34 mouse cellular contexts compared by ENCODE assay signal in genomic region chr17:56559386-56559785, GRCm38 (mm10). TPM values are rescaled to one million over a fixed set of nuclear protein-coding genes. Genes with fewer than 3 reads are reported as not detected.
DNase-seq lines count a peak whose midpoint lies in the region; ATAC-seq and TF ChIP-seq lines count a peak whose summit lies in the region.
"Had no signal": no experiment of that assay in that cellular context is flagged by ENCODE, and none has a peak within 500 bp of the region (broad histone marks: within the 10 kb centered on the region; RNA-seq: fewer than 3 reads in every experiment).

No protein-coding gene starts in this region.

- no peak for DNase-seq in forebrain, postnatal 0 days
- DNase-seq in lung, postnatal 36 days, result peak; percentile 52
- no peak for DNase-seq in lung, postnatal 0 days (ENCODE audit: low spot score)
- peak; percentile 28 for DNase-seq in MEL (ENCODE audit: low read depth, low spot score)
- no peak for DNase-seq in heart, adult 8-10 months (ENCODE audit: low spot score)
- DNase-seq in thymus, postnatal 36 days, result no peak
- DNase-seq: cerebellum, adult 2 months; cerebellum, postnatal 36 days; embryo, embryonic 11 days; kidney, adult 9 months; kidney, postnatal 14 days; layer of hippocampus, postnatal 36 days; lung, postnatal 10 days; thymus, adult 18-20 months had no signal

- no peaks in the 10 kb centered on the region for H3K9me3 ChIP-seq in forebrain, embryonic 13.5 days (replicated peaks)
- H3K9me3 ChIP-seq in forebrain, postnatal 0 days (ENCODE audit: low read length), result no peaks in the 10 kb centered on the region
- no peaks in the 10 kb centered on the region for H3K9me3 ChIP-seq in lung, postnatal 0 days (ENCODE audit: low read length)
- H3K9me3 ChIP-seq in MEL (replicated peaks; ENCODE audit: insufficient read depth, low read length), result no peaks in the 10 kb centered on the region
- H3K9me3 ChIP-seq: embryonic facial prominence, embryonic 13.5 days; hindbrain, embryonic 15.5 days; intestine, embryonic 15.5 days; limb, embryonic 13.5 days; liver, embryonic 15.5 days; megakaryocyte, embryonic 14.5 days had no signal

- 78% methylated on average over 3 of the region's 3 CpGs for WGBS in forebrain, embryonic 13.5 days
- 72% methylated on average over 3 of the region's 3 CpGs for WGBS in forebrain, postnatal 0 days
- 62% methylated on average over 3 of the region's 3 CpGs for WGBS in lung, postnatal 0 days

- H3K27ac ChIP-seq in forebrain, embryonic 13.5 days, result peak overlapping the region; percentile 10; the same call in 1 of the 2 replicates
- no peak overlapping the region for H3K27ac ChIP-seq in forebrain, postnatal 0 days (ENCODE audit: low read depth, low read length)
- H3K27ac ChIP-seq in lung, postnatal 0 days (ENCODE audit: low read length), result no peak overlapping the region
- no peak overlapping the region for H3K27ac ChIP-seq in MEL (ENCODE audit: control insufficient read depth, low read depth, low read length)
- H3K27ac ChIP-seq: embryonic facial prominence, embryonic 13.5 days; heart, adult 2 months; hindbrain, embryonic 15.5 days; intestine, embryonic 15.5 days; limb, embryonic 13.5 days; liver, embryonic 15.5 days had no signal

- no peak overlapping the region for H3K9ac ChIP-seq in forebrain, embryonic 13.5 days
- no peak overlapping the region for H3K9ac ChIP-seq in forebrain, postnatal 0 days
- H3K9ac ChIP-seq in lung, postnatal 0 days (replicated peaks; ENCODE audit: low read depth), result no peak overlapping the region
- H3K9ac ChIP-seq in MEL (ENCODE audit: control insufficient read depth, low read depth, low read length, poor library complexity, severe bottlenecking), result no peak overlapping the region
- H3K9ac ChIP-seq: embryonic facial prominence, embryonic 13.5 days; hindbrain, embryonic 15.5 days; intestine, embryonic 15.5 days; limb, embryonic 13.5 days; liver, embryonic 15.5 days had no signal

- TF ChIP-seq EP300 in lung, postnatal 0 days (IDR thresholded peaks at IDR 0.05), result no peak
- no peak for TF ChIP-seq EP300 in MEL (IDR thresholded peaks at IDR 0.05; ENCODE audit: low read depth in 1 of 2, low read length in 2 of 2)

- H3K36me3 ChIP-seq in forebrain, embryonic 13.5 days (ENCODE audit: poor library complexity, severe bottlenecking), result peaks cover 35% of the 10 kb centered on the region
- peaks cover 35% of the 10 kb centered on the region for H3K36me3 ChIP-seq in forebrain, postnatal 0 days (ENCODE audit: insufficient read depth)
- H3K36me3 ChIP-seq in lung, postnatal 0 days (ENCODE audit: insufficient read depth, low read length), result peaks cover 28% of the 10 kb centered on the region; the same call in 1 of the 2 replicates
- H3K36me3 ChIP-seq in MEL (ENCODE audit: control insufficient read depth in 1 of 2, insufficient read depth in 2 of 2, low read length in 2 of 2), result peaks cover 0 to 11% of the 10 kb centered on the region in 2 experiments; a peak in 1 of 4 replicates

- no peak for TF ChIP-seq CTCF in forebrain, postnatal 0 days (IDR thresholded peaks at IDR 0.05; ENCODE audit: low read depth)
- no peak for TF ChIP-seq CTCF in lung, postnatal 0 days (IDR thresholded peaks at IDR 0.05)
- no peak for TF ChIP-seq CTCF in MEL (IDR thresholded peaks at IDR 0.05 in 2 of 3, conservative IDR thresholded peaks at IDR 0.05 in 1 of 3; ENCODE audit: control insufficient read depth in 1 of 3, insufficient read depth in 1 of 3, low read depth in 2 of 3, low read length in 3 of 3, poor library complexity in 1 of 3, severe bottlenecking in 1 of 3)

- H3K27me3 ChIP-seq in forebrain, embryonic 13.5 days, result no peaks in the 10 kb centered on the region
- H3K27me3 ChIP-seq in forebrain, postnatal 0 days (ENCODE audit: insufficient read depth, low read length), result no peaks in the 10 kb centered on the region
- no peaks in the 10 kb centered on the region for H3K27me3 ChIP-seq in lung, postnatal 0 days (replicated peaks; ENCODE audit: insufficient read depth, low read length)
- no peaks in the 10 kb centered on the region for H3K27me3 ChIP-seq in MEL (ENCODE audit: control insufficient read depth in 1 of 2, insufficient read depth in 2 of 2, low read length in 2 of 2)
- H3K27me3 ChIP-seq: embryonic facial prominence, embryonic 13.5 days; hindbrain, embryonic 15.5 days; intestine, embryonic 15.5 days; limb, embryonic 13.5 days; liver, embryonic 15.5 days had no signal

- no peak; the same call in 1 of the 2 replicates for ATAC-seq in forebrain, embryonic 13.5 days
- no peak for ATAC-seq in forebrain, postnatal 0 days
- ATAC-seq in lung, postnatal 0 days, result no peak
- ATAC-seq in megakaryocyte progenitor cell, adult 5-6 weeks (replicated peaks; ENCODE audit: poor library complexity), result peak; percentile 41
- ATAC-seq: intestine, embryonic 15.5 days had no signal

- no peaks in the 10 kb centered on the region for H3K79me2 ChIP-seq in MEL (ENCODE audit: control insufficient read depth, insufficient read depth, low read length, poor library complexity)

- H3K4me3 ChIP-seq in forebrain, embryonic 13.5 days, result no peak overlapping the region
- no peak overlapping the region for H3K4me3 ChIP-seq in forebrain, postnatal 0 days (ENCODE audit: low read depth, low read length)
- H3K4me3 ChIP-seq in lung, postnatal 0 days (ENCODE audit: low read depth, low read length), result no peak overlapping the region
- no peak overlapping the region for H3K4me3 ChIP-seq in MEL (ENCODE audit: control insufficient read depth in 1 of 2, insufficient read depth in 1 of 2, low read depth in 2 of 2, low read length in 2 of 2)
- H3K4me3 ChIP-seq: embryonic facial prominence, embryonic 13.5 days; erythroblast, embryonic 14.5 days; heart, adult 2 months; hindbrain, embryonic 15.5 days; intestine, embryonic 15.5 days; limb, embryonic 13.5 days; liver, embryonic 15.5 days; megakaryocyte, embryonic 14.5 days had no signal

- no peak for TF ChIP-seq RAD21 in MEL (IDR thresholded peaks at IDR 0.05; ENCODE audit: low read depth, low read length)

- no peaks in the 10 kb centered on the region for H3K4me1 ChIP-seq in forebrain, embryonic 13.5 days
- H3K4me1 ChIP-seq in forebrain, postnatal 0 days (ENCODE audit: insufficient read depth), result no peaks in the 10 kb centered on the region
- no peaks in the 10 kb centered on the region for H3K4me1 ChIP-seq in lung, postnatal 0 days (ENCODE audit: insufficient read depth, low read depth, low read length)
- H3K4me1 ChIP-seq in MEL (ENCODE audit: control insufficient read depth in 1 of 2, insufficient read depth in 2 of 2, low read length in 2 of 2), result no peaks in the 10 kb centered on the region
- H3K4me1 ChIP-seq: embryonic facial prominence, embryonic 13.5 days; hindbrain, embryonic 15.5 days; limb, embryonic 13.5 days had no signal

- TF ChIP-seq POLR2A in MEL (IDR thresholded peaks at IDR 0.05; ENCODE audit: control insufficient read depth in 1 of 2, insufficient read depth in 1 of 2, low read depth in 1 of 2, low read length in 2 of 2, poor library complexity in 1 of 2), result no peak

- H3K4me2 ChIP-seq in forebrain, embryonic 13.5 days, result no peak overlapping the region
- H3K4me2 ChIP-seq in forebrain, postnatal 0 days (ENCODE audit: low read depth), result no peak overlapping the region
- H3K4me2 ChIP-seq in lung, postnatal 0 days (replicated peaks; ENCODE audit: low read depth, low read length), result no peak overlapping the region
- H3K4me2 ChIP-seq: embryonic facial prominence, embryonic 13.5 days; hindbrain, embryonic 15.5 days; intestine, embryonic 15.5 days; limb, embryonic 13.5 days; liver, embryonic 15.5 days had no signal

RNA-seq across cellular contexts. Expression of gene Gm20219, which starts 5.2 kb away (rescaled TPM):
- polyA plus RNA-seq in forebrain, embryonic 13.5 days (2015; fragmentation: Nextera tagmentation; extraction: Ambion mirVana), result 1.2 and 1.7 TPM in 2 replicates
- 0.33 TPM in 1 of 2 replicates, not detected in the other for total RNA-seq in forebrain, postnatal 0 days (2014; rRNA removed)
- polyA plus RNA-seq in forebrain, postnatal 0 days (2015; fragmentation: Nextera tagmentation; extraction: Ambion mirVana), result 0.29 and 0.40 TPM in 2 replicates
- 3.5 and 3.8 TPM in 2 replicates for polyA plus RNA-seq in lung, postnatal 0 days (2015; fragmentation: Nextera tagmentation; extraction: Ambion mirVana)
- total RNA-seq in MEL (2012; rRNA removed), result 0.62 and 0.65 TPM in 2 replicates
- polyA plus RNA-seq in MEL (2012; ENCODE audit: insufficient read depth in 1 of 2, insufficient read length in 2 of 2, low read depth in 1 of 2, low replicate concordance in 2 of 2, missing spikeins in 1 of 2), result 1 to 10 TPM in 1 of 2 experiments, not detected in 1; 3.1 TPM
- 0.25 and 1.6 TPM in 2 replicates for total RNA-seq in megakaryocyte progenitor cell, adult 5-6 weeks (2015)
- 0.10 TPM in 1 of 2 replicates, not detected in the other for total RNA-seq in megakaryocyte progenitor cell, adult 5-6 weeks (2017)
- total RNA-seq in heart, adult 8-10 months (2022), result under 1 TPM in 3 of 4 experiments, not detected in 1; 0.20 to 0.28 (median 0.22) TPM

RNA-seq across cellular contexts. Expression of gene Safb2, which starts 25.0 kb away (rescaled TPM):
- 77.9 and 84.3 TPM in 2 replicates for polyA plus RNA-seq in forebrain, embryonic 13.5 days (2015; fragmentation: Nextera tagmentation; extraction: Ambion mirVana)
- total RNA-seq in forebrain, postnatal 0 days (2014; rRNA removed), result 27.2 and 35.1 TPM in 2 replicates
- polyA plus RNA-seq in forebrain, postnatal 0 days (2015; fragmentation: Nextera tagmentation; extraction: Ambion mirVana), result 25.0 and 36.7 TPM in 2 replicates
- polyA plus RNA-seq in lung, postnatal 0 days (2015; fragmentation: Nextera tagmentation; extraction: Ambion mirVana), result 36.8 and 39.8 TPM in 2 replicates
- total RNA-seq in MEL (2012; rRNA removed), result 61.6 and 66.5 TPM in 2 replicates
- polyA plus RNA-seq in MEL (2012; ENCODE audit: insufficient read depth in 1 of 2, insufficient read length in 2 of 2, low read depth in 1 of 2, low replicate concordance in 2 of 2, missing spikeins in 1 of 2), result 100 to 1,000 TPM; 217 to 741 TPM
- total RNA-seq in megakaryocyte progenitor cell, adult 5-6 weeks (2015), result 56.2 and 63.8 TPM in 2 replicates
- total RNA-seq in megakaryocyte progenitor cell, adult 5-6 weeks (2017), result 70.3 and 120 TPM in 2 replicates
- 10 to 100 TPM; 36.9 to 48.4 (median 41.5) TPM for total RNA-seq in heart, adult 8-10 months (2022)

RNA-seq across cellular contexts. Expression of gene Safb, which starts 25.2 kb away (rescaled TPM):
- 126 and 135 TPM in 2 replicates for polyA plus RNA-seq in forebrain, embryonic 13.5 days (2015; fragmentation: Nextera tagmentation; extraction: Ambion mirVana)
- 56.0 and 71.7 TPM in 2 replicates for total RNA-seq in forebrain, postnatal 0 days (2014; rRNA removed)
- 61.8 and 82.8 TPM in 2 replicates for polyA plus RNA-seq in forebrain, postnatal 0 days (2015; fragmentation: Nextera tagmentation; extraction: Ambion mirVana)
- polyA plus RNA-seq in lung, postnatal 0 days (2015; fragmentation: Nextera tagmentation; extraction: Ambion mirVana), result 43.4 and 47.1 TPM in 2 replicates
- total RNA-seq in MEL (2012; rRNA removed), result 87.3 and 103 TPM in 2 replicates
- 100 to 1,000 TPM in 1 of 2 experiments, not detected in 1; 203 TPM for polyA plus RNA-seq in MEL (2012; ENCODE audit: insufficient read depth in 1 of 2, insufficient read length in 2 of 2, low read depth in 1 of 2, low replicate concordance in 2 of 2, missing spikeins in 1 of 2)
- total RNA-seq in megakaryocyte progenitor cell, adult 5-6 weeks (2015), result 58.8 and 59.6 TPM in 2 replicates
- total RNA-seq in megakaryocyte progenitor cell, adult 5-6 weeks (2017), result 79.6 and 88.1 TPM in 2 replicates
- total RNA-seq in heart, adult 8-10 months (2022), result 10 to 100 TPM; 55.6 to 70.7 (median 66.7) TPM

RNA-seq across cellular contexts. Expression of gene Znrf4, which starts 47.2 kb away (rescaled TPM):
- 0.14 TPM in 1 of 2 replicates, not detected in the other for polyA plus RNA-seq in forebrain, embryonic 13.5 days (2015; fragmentation: Nextera tagmentation; extraction: Ambion mirVana)
- not detected in 2 replicates for total RNA-seq in forebrain, postnatal 0 days (2014; rRNA removed)
- polyA plus RNA-seq in forebrain, postnatal 0 days (2015; fragmentation: Nextera tagmentation; extraction: Ambion mirVana), result 0.13 and 0.16 TPM in 2 replicates
- not detected in 2 replicates for polyA plus RNA-seq in lung, postnatal 0 days (2015; fragmentation: Nextera tagmentation; extraction: Ambion mirVana)
- not detected in 2 replicates for total RNA-seq in MEL (2012; rRNA removed)
- not detected for polyA plus RNA-seq in MEL (2012; ENCODE audit: insufficient read depth in 1 of 2, insufficient read length in 2 of 2, low read depth in 1 of 2, low replicate concordance in 2 of 2, missing spikeins in 1 of 2)
- not detected in 2 replicates for total RNA-seq in megakaryocyte progenitor cell, adult 5-6 weeks (2015)
- not detected in 2 replicates for total RNA-seq in megakaryocyte progenitor cell, adult 5-6 weeks (2017)
- total RNA-seq in heart, adult 8-10 months (2022), result not detected
- total RNA-seq: adrenal gland, adult 18-20 months; gastrocnemius, adult 8-10 months; heart, adult 2 months; heart, postnatal 25 days; layer of hippocampus, adult 8-10 months; layer of hippocampus, postnatal 36 days; left cerebral cortex, postnatal 25 days; neutrophil, adult 5-6 weeks had no signal
- polyA plus RNA-seq: cerebellum, adult 2 months; embryonic facial prominence, embryonic 13.5 days; erythroblast, embryonic 14.5 days; heart, embryonic 14.5 days; intestine, embryonic 15.5 days; limb, embryonic 13.5 days; liver, embryonic 15.5 days; midbrain, embryonic 16.5 days; small intestine, adult 2 months; stomach, embryonic 16.5 days had no signal

RNA-seq across cellular contexts. Expression of gene 2410015M20Rik, which starts 50.2 kb away (rescaled TPM):
- 212 and 224 TPM in 2 replicates for polyA plus RNA-seq in forebrain, embryonic 13.5 days (2015; fragmentation: Nextera tagmentation; extraction: Ambion mirVana)
- 66.0 and 124 TPM in 2 replicates for total RNA-seq in forebrain, postnatal 0 days (2014; rRNA removed)
- polyA plus RNA-seq in forebrain, postnatal 0 days (2015; fragmentation: Nextera tagmentation; extraction: Ambion mirVana), result 208 and 263 TPM in 2 replicates
- 201 and 230 TPM in 2 replicates for polyA plus RNA-seq in lung, postnatal 0 days (2015; fragmentation: Nextera tagmentation; extraction: Ambion mirVana)
- total RNA-seq in MEL (2012; rRNA removed), result 281 and 334 TPM in 2 replicates
- polyA plus RNA-seq in MEL (2012; ENCODE audit: insufficient read depth in 1 of 2, insufficient read length in 2 of 2, low read depth in 1 of 2, low replicate concordance in 2 of 2, missing spikeins in 1 of 2), result 100 to 1,000 TPM in 1 of 2 experiments, not detected in 1; 274 TPM
- 93.3 and 94.0 TPM in 2 replicates for total RNA-seq in megakaryocyte progenitor cell, adult 5-6 weeks (2015)
- 93.3 and 99.4 TPM in 2 replicates for total RNA-seq in megakaryocyte progenitor cell, adult 5-6 weeks (2017)
- 100 to 1,000 TPM; 313 to 386 (median 356) TPM for total RNA-seq in heart, adult 8-10 months (2022)

Comparison
In these comparisons a context has a peak if more than half of its experiments do, and no peak if none do; other contexts are left out.
1. DNase-seq: peak in lung, postnatal 36 days (single experiment) and MEL (single experiment); none in forebrain, postnatal 0 days (single experiment), lung, postnatal 0 days (single experiment), heart, adult 8-10 months (single experiment) and thymus, postnatal 36 days (0 of 2).